Mouse (Mus musculus) spleen, postnatal 0 days (tissue): ENCODE data around the gene Keap1. TPM values are rescaled to one million over a fixed set of nuclear protein-coding genes. Genes with fewer than 3 reads are reported as not detected.

Source experiments
- polyA plus RNA-seq: library from polyadenylated mRNA; unstranded; fragments of >200 nt; fragmentation: Nextera tagmentation; extraction: Ambion mirVana; gene quantifications from 2 replicates; pipeline ENCODE4 v1.2.1, GENCODE M21; 2015

The Keap1 gene
- polyA plus RNA-seq, result 31.7 and 37.9 TPM in 2 replicates

GRCm38 (mm10) chr9:21238733-21239464, at the start of gene Keap1:
Keap1 (minus strand) TSS chr9:21239361.

DNA sequence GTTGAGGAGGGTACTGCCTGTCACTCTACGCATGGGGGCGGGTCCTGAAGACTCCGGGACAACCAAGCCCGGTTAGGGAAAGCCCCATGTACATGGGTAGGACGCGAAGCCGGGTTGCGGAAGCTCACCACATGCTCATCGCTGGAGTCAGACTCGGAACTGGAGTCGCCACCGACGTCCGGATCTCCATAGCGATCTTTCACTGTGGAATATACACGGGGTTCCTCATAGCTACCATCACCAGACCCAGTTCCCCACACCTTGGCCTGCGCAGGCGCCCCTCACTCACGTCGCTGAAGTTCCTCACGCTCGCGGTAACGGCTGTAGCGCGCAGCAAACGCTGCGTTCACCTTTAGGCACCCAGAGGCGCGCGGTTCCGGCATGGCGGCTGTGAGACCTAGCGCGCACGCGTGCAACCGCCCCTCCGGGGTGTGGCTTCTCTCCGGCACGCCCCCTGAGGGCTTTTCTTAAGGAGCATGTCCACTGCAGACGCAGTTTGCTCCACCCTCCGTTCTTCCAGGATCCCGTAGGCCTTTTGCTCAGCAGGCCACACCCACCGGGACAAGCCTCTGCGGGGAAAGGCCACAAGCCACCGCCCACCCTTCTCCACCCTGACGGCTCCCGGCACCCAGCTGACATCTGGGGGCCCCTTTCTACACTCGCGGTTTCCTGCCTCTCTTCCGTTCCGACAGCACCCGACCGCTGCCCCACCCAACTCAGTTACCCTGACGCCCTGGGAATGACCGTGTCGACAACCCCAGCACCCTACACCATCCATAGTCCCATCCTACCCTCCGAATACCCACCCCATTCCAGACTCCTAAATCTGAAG, 48.6 kb upstream of the Keap1 start, which contains the start of gene Kri1:
TSS of gene Kri1 (minus strand) at position 399 of the 832 bp plus-strand sequence.

GRCm38 (mm10) chr9:21265000-21265561, 25.9 kb upstream of the Keap1 start, which contains the start of gene Atg4d:
Atg4d (plus strand) TSS chr9:21265293.

DNA sequence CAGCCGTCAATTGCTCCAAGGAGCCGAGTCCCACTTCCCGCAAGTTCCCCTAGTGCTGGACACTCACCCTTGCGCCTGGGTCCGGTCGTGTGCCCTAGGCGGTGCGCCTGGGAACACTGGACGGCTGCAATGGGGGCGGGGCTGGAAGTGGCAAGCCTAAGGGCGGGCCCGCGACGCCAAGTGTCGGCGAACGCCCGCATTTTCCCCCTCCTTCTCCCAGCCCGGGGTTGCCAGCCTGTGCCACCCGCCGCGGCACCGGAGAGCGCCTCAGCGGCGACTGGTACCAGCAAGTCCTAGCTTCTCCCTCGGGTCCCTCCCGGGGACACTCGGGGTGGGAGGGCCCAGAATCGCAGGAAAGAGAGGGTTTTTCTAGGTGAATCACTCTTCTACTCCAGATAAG, 9.2 kb upstream of the Keap1 start, which contains the start of gene S1pr5:
TSS of gene S1pr5 (minus strand) at position 118 of the 400 bp plus-strand sequence.

Other genes starting within 250 kb of the Keap1 start
- 77.0 and 79.0 TPM in 2 replicates for gene Mrpl4, start 236.6 kb downstream of the Keap1 start, polyA plus RNA-seq
- gene Icam1, start 223.4 kb downstream of the Keap1 start, polyA plus RNA-seq, result 10.4 and 13.8 TPM in 2 replicates
- 111 and 139 TPM in 2 replicates for gene Icam4, start 210.0 kb downstream of the Keap1 start, polyA plus RNA-seq
- gene Icam5, start 207.3 kb downstream of the Keap1 start, polyA plus RNA-seq, result 0.27 and 0.35 TPM in 2 replicates
- 0.26 and 0.67 TPM in 2 replicates for gene Zglp1, start 172.3 kb downstream of the Keap1 start, polyA plus RNA-seq
- 0.17 and 0.23 TPM in 2 replicates for gene Gm49373, start 166.3 kb downstream of the Keap1 start, polyA plus RNA-seq
- gene Fdx1l, start 165.7 kb downstream of the Keap1 start, polyA plus RNA-seq, result 41.2 and 44.7 TPM in 2 replicates
- gene Gm38431, start 147.4 kb downstream of the Keap1 start, polyA plus RNA-seq, result 0.86 and 1.1 TPM in 2 replicates
- gene Raver1, start 147.4 kb downstream of the Keap1 start, polyA plus RNA-seq, result 20.1 and 20.8 TPM in 2 replicates
- gene Tyk2, start 108.1 kb downstream of the Keap1 start, polyA plus RNA-seq, result 9.7 and 12.2 TPM in 2 replicates
- gene Cdc37, start 89.4 kb downstream of the Keap1 start, polyA plus RNA-seq, result 139 and 143 TPM in 2 replicates
- 4.1 and 5.6 TPM in 2 replicates for gene Pde4a, start 73.6 kb downstream of the Keap1 start, polyA plus RNA-seq
- 0.52 and 0.57 TPM in 2 replicates for gene S1pr5, start 9.1 kb upstream of the Keap1 start, polyA plus RNA-seq
- 60.0 and 74.6 TPM in 2 replicates for gene Atg4d, start 25.9 kb upstream of the Keap1 start, polyA plus RNA-seq
- 14.7 and 14.9 TPM in 2 replicates for gene Kri1, start 48.6 kb upstream of the Keap1 start, polyA plus RNA-seq
- gene Cdkn2d, start 52.0 kb upstream of the Keap1 start, polyA plus RNA-seq, result 125 and 133 TPM in 2 replicates
- 0.11 and 0.13 TPM in 2 replicates for gene Ap1m2, start 73.0 kb upstream of the Keap1 start, polyA plus RNA-seq
- gene Slc44a2, start 81.3 kb upstream of the Keap1 start, polyA plus RNA-seq, result 37.8 and 47.0 TPM in 2 replicates
- gene Ilf3, start 128.5 kb upstream of the Keap1 start, polyA plus RNA-seq, result 54.4 and 64.5 TPM in 2 replicates
- 26.2 and 27.2 TPM in 2 replicates for gene Qtrt1, start 172.5 kb upstream of the Keap1 start, polyA plus RNA-seq
- 51.4 and 53.8 TPM in 2 replicates for gene Dnm2, start 185.5 kb upstream of the Keap1 start, polyA plus RNA-seq